Mouse (Mus musculus) liver, postnatal 0 days (tissue): ENCODE data around the gene Gm43738.

Source experiments
- CTCF ChIP-seq: sonication (generic); IDR thresholded peaks from 2 replicates; pipeline ENCODE4 v1.5.1; 2016; ENCODE audit warnings: antibody characterized with exemption, low read depth
- EP300 ChIP-seq: IDR thresholded peaks from 2 replicates; pipeline ENCODE4 v1.6.1; 2016; ENCODE audit warnings: antibody characterized with exemption, low read depth, mild to moderate bottlenecking

DNA sequence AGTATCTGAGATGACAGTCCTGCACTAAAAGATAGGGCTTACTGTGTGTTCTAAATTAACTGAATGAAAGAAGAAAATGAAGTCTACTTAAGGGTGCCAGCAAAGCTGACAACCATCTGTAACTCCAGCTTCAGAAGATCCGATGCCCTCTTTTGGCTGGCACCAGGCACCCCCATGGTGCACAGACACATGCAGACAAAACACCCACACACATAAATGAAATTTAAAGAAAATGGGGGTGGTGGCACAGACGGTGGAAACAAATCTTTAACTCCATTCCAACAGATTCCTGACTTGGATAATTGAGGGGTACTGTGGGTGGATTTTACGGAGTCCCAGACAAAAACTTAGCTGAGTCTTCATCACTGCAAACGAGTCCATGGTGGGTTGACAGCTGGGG, 30.9 kb upstream of the Gm43738 start:
- TF ChIP-seq EP300 (no peak), CTCF (no peak)
